Mouse (Mus musculus): ENCODE measurements at regions not wholly inside any gene's neighbourhood (a gene's known extent, or its start where the extent isn't known, plus 50 kb on each side); places are given as distances from the start of the nearest gene placed in this dataset.

- Histone ChIP-seq H3K4me3 (no peak overlapping the region), H3K36me3 (no peaks in the 10 kb centered on the region), H3K27ac (no peak overlapping the region), H3K27me3 (ENCODE audit: low read depth, poor library complexity, severe bottlenecking) (no peaks in the 10 kb centered on the region), H3K4me1 (0 out of 2 replicates have a peak, but pooled peaks cover 2% of the 10 kb centered on the region), H3K9me3 (replicated peaks) (no peaks in the 10 kb centered on the region)
- 53% methylated on average over 4 of the region's 4 CpGs for WGBS
- no peak for DNase-seq (ENCODE audit: low spot score)
These were observed 60.1 kb upstream of the Gm6657 start for GRCm38 (mm10) chr12:78133984-78134383.

- Histone ChIP-seq H3K4me1 (0 out of 2 replicates have a peak, but pooled peaks cover 2% of the 10 kb centered on the region), H3K9me3 (replicated peaks) (no peaks in the 10 kb centered on the region), H3K27me3 (ENCODE audit: low read depth, poor library complexity, severe bottlenecking) (no peaks in the 10 kb centered on the region), H3K27ac (no peak overlapping the region), H3K4me3 (no peak overlapping the region), H3K36me3 (no peaks in the 10 kb centered on the region)
- WGBS = 76% methylated on average over 3 of the region's 3 CpGs
- no peak for DNase-seq (ENCODE audit: low spot score)
These were observed 56.8 kb upstream of the Gm6657 start for GRCm38 (mm10) chr12:78137196-78137595.

GRCm38 (mm10) chr12:78138467-78138866, 55.6 kb upstream of the Gm6657 start:
- WGBS = 96% methylated on average over 1 of the region's 1 CpGs
- H3K4me1 ChIP-seq = 0 out of 2 replicates have a peak, but pooled peaks cover 2% of the 10 kb centered on the region

More at GRCm38 (mm10) chr12:78138467-78138866, 55.6 kb upstream of the Gm6657 start:
- Histone ChIP-seq H3K4me3 (no peak overlapping the region), H3K36me3 (no peaks in the 10 kb centered on the region), H3K27me3 (ENCODE audit: low read depth, poor library complexity, severe bottlenecking) (no peaks in the 10 kb centered on the region), H3K9me3 (replicated peaks) (no peaks in the 10 kb centered on the region), H3K27ac (no peak overlapping the region)
- no peak for DNase-seq (ENCODE audit: low spot score)

Measured in limb, embryonic 10.5 days (tissue).